Mouse (Mus musculus): ENCODE data around the gene Tmie. TPM values are rescaled to one million over a fixed set of nuclear protein-coding genes. Genes with fewer than 3 reads are reported as not detected.

Tmie gene
- total RNA-seq, 2 experiments from 2014 or later: 0.91 to 1.0 TPM

GRCm38 (mm10) chr9:110890026-110890783 lies 10.3 kb upstream of the Tmie start:
- DNase-seq (ENCODE audit: low spot score): no peak

GRCm38 (mm10) chr9:110888935-110889334 lies 9.0 kb upstream of the Tmie start:
- no peak for DNase-seq (ENCODE audit: low spot score)

GRCm38 (mm10) chr9:110887388-110888303 lies 7.7 kb upstream of the Tmie start:
- DNase-seq (ENCODE audit: low spot score): no peak

- no peak for DNase-seq (ENCODE audit: low spot score)
Observed at GRCm38 (mm10) chr9:110881953-110882352, 2.0 kb upstream of the Tmie start.

GRCm38 (mm10) chr9:110880772-110881171 lies 859 bp upstream of the Tmie start:
- no peak for DNase-seq (ENCODE audit: low spot score)

- DNase-seq (ENCODE audit: low spot score): peak; percentile 45
Observed at GRCm38 (mm10) chr9:110879191-110879920, 557 bp downstream of the Tmie start, which contains the start of gene Als2cl. Gene Als2cl (plus strand): TSS chr9:110879870.

GRCm38 (mm10) chr9:110877888-110878287 lies 2.0 kb downstream of the Tmie start:
- DNase-seq (ENCODE audit: low spot score): peak; percentile 92

- peak; percentile 37 for DNase-seq (ENCODE audit: low spot score)
Observed at GRCm38 (mm10) chr9:110877353-110877752, 2.6 kb downstream of the Tmie start.

- no peak for DNase-seq (ENCODE audit: low spot score)
Observed at GRCm38 (mm10) chr9:110875288-110875695, 4.6 kb downstream of the Tmie start.

GRCm38 (mm10) chr9:110874660-110875191 lies 5.2 kb downstream of the Tmie start:
- no peak for DNase-seq (ENCODE audit: low spot score)

GRCm38 (mm10) chr9:110873681-110874659 lies 5.9 kb downstream of the Tmie start:
- no peak for DNase-seq (ENCODE audit: low spot score)

- peak; percentile 63 for DNase-seq (ENCODE audit: low spot score)
Observed at GRCm38 (mm10) chr9:110871030-110871429, 8.9 kb downstream of the Tmie start.

GRCm38 (mm10) chr9:110858967-110859596 lies 20.8 kb downstream of the Tmie start:
- no peak for DNase-seq (ENCODE audit: low spot score)

- DNase-seq (ENCODE audit: low spot score): no peak
Observed at GRCm38 (mm10) chr9:110858523-110858922, 21.4 kb downstream of the Tmie start.

- DNase-seq (ENCODE audit: low spot score): no peak
Observed at GRCm38 (mm10) chr9:110857781-110858472, 22.0 kb downstream of the Tmie start, which contains the start of gene Prss50. Gene Prss50 (plus strand): TSS chr9:110857967.

GRCm38 (mm10) chr9:110856920-110857319 lies 23.0 kb downstream of the Tmie start:
- DNase-seq (ENCODE audit: low spot score): no peak

- DNase-seq (ENCODE audit: low spot score): no peak
Observed at GRCm38 (mm10) chr9:110855903-110856302, 24.0 kb downstream of the Tmie start.

- no peak for DNase-seq (ENCODE audit: low spot score)
Observed at GRCm38 (mm10) chr9:110849162-110849561, 30.8 kb downstream of the Tmie start.

- DNase-seq (ENCODE audit: low spot score): no peak
Observed at GRCm38 (mm10) chr9:110844206-110844605, 35.7 kb downstream of the Tmie start, which contains the start of gene Prss46. Gene Prss46 (plus strand): TSS chr9:110844506.
